Mouse (Mus musculus): Measurements from ENCODE around the gene Nav3. TPM values are rescaled to one million over a fixed set of nuclear protein-coding genes. Genes with fewer than 3 reads are reported as not detected.

Gene Nav3
- polyA plus RNA-seq (2012; ENCODE audit: insufficient read depth, insufficient read length, missing spikeins), result 0.65 TPM in 1 of 2 replicates, not detected in the other

DNA sequence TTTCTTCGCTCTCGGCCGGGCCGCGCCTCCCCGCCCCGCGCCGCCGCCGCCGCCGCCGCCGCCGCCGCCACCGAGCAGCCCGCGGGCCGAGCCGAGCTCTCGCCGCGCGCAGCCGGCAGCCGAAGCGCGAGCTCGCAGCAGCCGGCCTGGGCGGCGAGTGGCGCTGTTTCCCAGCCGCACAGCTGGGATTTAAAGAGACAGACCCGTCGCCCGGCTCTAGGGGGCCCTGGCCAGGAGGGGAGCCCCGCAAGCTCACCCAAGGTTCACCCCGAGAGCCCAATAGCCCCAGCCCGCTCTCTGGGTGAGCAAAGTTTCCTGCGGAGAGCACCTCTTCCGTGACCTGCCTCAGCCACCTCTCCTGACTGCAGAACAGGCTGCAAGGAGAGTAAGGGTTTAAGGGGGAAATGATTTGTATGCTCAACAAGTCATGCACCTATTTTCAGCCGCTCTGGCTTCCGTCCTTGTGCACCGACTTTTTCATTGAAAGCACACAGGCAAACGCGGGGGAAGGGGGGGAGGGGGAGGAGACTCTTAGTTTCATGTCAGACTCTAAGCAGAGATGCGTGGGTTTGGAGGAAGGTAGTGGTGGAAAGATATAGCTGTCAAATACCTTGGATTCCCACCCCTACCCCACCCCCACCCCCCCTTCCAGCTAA, at the start of gene Nav3:
TSS of gene Nav3 (minus strand) at position 367 of the 656 bp plus-strand sequence.
- peak within 1 kb of the TSS; percentile 36 for H3K4me3 ChIP-seq (ENCODE audit: insufficient read depth, low read length)
- H3K4me1 ChIP-seq (ENCODE audit: control insufficient read depth, insufficient read depth, low read length), result no peaks in the 10 kb centered on the region
- H3K27ac ChIP-seq (ENCODE audit: insufficient read depth, low read depth, low read length), result no peak within 1 kb of the TSS
- TF ChIP-seq POLR2A (IDR thresholded peaks at IDR 0.05; ENCODE audit: borderline replicate concordance, low read depth, low read length) (no peak), CTCF (IDR thresholded peaks at IDR 0.05; ENCODE audit: low read depth, low read length) (no peak)

DNA sequence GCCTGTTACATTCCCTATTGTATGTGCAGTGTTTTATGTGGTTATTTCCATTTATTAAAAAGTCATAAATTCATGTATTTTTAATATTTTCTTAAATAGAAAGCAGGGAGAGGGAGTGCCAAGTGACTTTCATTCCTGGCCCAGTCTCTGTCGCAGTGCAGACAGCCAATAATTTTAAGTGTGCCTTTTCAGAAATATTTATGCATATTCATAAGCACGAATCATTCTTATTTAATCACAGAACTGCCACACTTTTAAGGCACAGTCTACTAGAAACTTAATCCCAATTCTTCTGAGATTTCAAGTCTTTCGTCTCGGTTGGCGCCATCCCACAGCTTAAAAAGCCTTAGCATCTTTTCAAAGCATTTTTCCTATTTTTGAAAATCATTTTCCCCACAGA, 29.3 kb upstream of the Nav3 start:
- Histone ChIP-seq H3K27ac (ENCODE audit: insufficient read depth, low read depth, low read length) (no peak overlapping the region), H3K4me1 (ENCODE audit: control insufficient read depth, insufficient read depth, low read length) (no peaks in the 10 kb centered on the region), H3K4me3 (ENCODE audit: insufficient read depth, low read length) (no peak overlapping the region)
- no peak for TF ChIP-seq POLR2A (IDR thresholded peaks at IDR 0.05; ENCODE audit: borderline replicate concordance, low read depth, low read length)
- TF ChIP-seq CTCF (IDR thresholded peaks at IDR 0.05; ENCODE audit: low read depth, low read length), result no peak

DNA sequence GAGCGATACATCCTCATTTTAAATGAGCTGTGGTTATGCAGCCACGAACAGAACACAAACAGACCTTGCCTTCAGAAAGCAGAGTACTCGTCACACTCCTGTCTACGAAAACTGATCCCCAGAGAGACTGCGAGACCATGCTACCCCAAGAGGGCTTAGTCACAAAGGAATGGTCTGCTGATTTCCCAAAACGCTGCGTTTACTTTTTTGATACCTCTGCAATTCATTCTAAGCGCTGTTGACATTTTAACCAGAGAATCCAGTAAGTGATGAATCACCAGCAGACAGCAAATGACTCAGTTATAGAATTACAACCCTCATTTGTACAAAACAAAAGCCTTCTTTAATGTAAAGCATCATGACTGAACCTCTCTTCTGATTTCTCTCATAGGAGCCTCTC, 28.8 kb upstream of the Nav3 start:
- H3K27ac ChIP-seq (ENCODE audit: insufficient read depth, low read depth, low read length), result no peak overlapping the region
- TF ChIP-seq CTCF (IDR thresholded peaks at IDR 0.05; ENCODE audit: low read depth, low read length) (no peak), POLR2A (IDR thresholded peaks at IDR 0.05; ENCODE audit: borderline replicate concordance, low read depth, low read length) (no peak)
- H3K4me1 ChIP-seq (ENCODE audit: control insufficient read depth, insufficient read depth, low read length), result no peaks in the 10 kb centered on the region
- H3K4me3 ChIP-seq (ENCODE audit: insufficient read depth, low read length), result no peak overlapping the region

DNA sequence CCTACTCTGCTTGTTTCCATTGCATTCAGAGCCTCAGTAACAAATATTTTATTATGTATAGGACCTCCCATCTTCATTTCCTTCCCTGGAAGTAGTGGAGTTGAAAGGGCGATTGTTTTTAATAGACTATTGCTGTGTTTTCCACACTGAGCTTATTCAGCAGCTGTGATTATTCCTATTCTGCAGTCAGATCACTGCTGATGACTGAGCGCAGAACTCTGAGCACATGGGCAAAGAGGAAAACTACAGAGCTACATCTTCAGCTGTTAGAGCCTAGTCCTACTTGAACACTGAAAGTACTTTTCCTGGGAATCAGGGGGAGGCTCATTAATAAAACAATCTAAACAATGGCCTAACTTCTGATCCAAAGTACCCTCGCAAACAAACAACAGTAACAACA, 23.2 kb upstream of the Nav3 start:
- TF ChIP-seq POLR2A (IDR thresholded peaks at IDR 0.05; ENCODE audit: borderline replicate concordance, low read depth, low read length) (no peak), CTCF (IDR thresholded peaks at IDR 0.05; ENCODE audit: low read depth, low read length) (no peak)
- Histone ChIP-seq H3K4me1 (ENCODE audit: control insufficient read depth, insufficient read depth, low read length) (no peaks in the 10 kb centered on the region), H3K27ac (ENCODE audit: insufficient read depth, low read depth, low read length) (no peak overlapping the region), H3K4me3 (ENCODE audit: insufficient read depth, low read length) (no peak overlapping the region)

DNA sequence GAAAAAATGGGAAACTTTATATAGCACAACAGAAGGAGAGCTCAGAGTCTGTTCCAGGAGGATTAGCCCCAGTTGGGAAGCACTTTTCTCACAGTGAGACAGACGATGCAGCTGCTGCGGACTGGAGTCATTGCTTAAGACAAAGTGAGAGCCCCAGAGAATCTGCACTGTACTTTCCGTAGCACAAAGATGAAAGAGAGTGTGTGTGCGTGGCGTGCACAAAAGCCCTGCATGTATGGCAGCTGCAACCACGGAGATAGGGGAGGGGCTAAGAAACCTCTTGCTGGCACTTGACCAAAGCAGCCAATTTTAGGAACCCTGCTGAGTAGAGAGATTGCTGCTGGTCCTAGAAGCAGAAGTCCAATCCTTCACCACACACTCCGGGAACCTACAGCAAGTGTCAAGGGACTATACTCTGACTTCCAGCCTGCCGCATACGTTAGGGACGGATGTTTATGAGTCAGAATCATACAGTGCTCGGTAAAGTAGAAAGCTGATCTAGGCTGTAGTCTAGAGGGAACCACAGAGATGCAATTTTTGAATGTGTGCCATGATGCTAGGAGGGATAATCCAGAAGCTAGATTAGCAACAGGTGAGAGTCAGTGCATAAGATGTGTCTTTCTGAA, 21.8 kb upstream of the Nav3 start:
- TF ChIP-seq POLR2A (IDR thresholded peaks at IDR 0.05; ENCODE audit: borderline replicate concordance, low read depth, low read length) (no peak), CTCF (IDR thresholded peaks at IDR 0.05; ENCODE audit: low read depth, low read length) (no peak)
- no peak overlapping the region for H3K27ac ChIP-seq (ENCODE audit: insufficient read depth, low read depth, low read length)
- H3K4me1 ChIP-seq (ENCODE audit: control insufficient read depth, insufficient read depth, low read length), result no peaks in the 10 kb centered on the region
- H3K4me3 ChIP-seq (ENCODE audit: insufficient read depth, low read length), result no peak overlapping the region

DNA sequence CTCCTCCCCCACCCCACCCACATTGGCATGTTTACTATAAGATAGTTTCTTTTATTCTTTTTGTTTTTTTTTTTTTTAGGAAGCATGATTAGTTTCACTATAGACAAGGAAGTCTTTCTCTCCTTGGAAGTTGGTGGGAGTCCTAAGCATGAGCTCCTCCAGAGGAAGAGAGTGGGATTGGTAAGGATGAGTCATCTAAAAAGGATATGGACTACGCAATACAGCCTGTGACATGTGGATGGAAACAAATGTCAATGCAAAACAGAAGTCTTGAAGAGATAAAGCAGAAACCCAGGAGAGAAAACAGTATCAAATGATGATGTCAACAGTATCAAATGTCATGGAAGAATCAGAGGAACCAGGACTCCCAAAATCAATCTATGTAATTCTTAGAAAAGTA, 18.1 kb upstream of the Nav3 start:
- no peak overlapping the region for H3K4me3 ChIP-seq (ENCODE audit: insufficient read depth, low read length)
- TF ChIP-seq POLR2A (IDR thresholded peaks at IDR 0.05; ENCODE audit: borderline replicate concordance, low read depth, low read length), result no peak
- TF ChIP-seq CTCF (IDR thresholded peaks at IDR 0.05; ENCODE audit: low read depth, low read length), result no peak

DNA sequence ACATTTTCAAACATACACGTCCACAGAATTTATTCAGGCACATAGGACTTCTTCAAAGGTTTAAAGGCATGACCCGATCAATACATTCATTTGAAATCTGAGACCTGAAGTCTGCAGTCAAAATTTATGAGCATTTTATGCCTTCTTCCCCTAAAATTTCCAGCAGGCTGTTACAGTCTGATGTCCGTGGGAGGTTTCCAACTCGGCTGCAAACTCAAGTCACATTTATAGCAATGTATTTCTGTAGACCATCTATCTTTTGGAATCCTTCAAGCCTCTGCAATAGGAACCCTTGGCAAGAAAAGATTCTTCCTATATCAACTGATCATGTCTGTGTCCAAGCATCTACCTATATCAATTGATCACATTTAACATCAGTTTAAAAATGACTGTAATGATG, 13.4 kb upstream of the Nav3 start:
- TF ChIP-seq CTCF (IDR thresholded peaks at IDR 0.05; ENCODE audit: low read depth, low read length) (no peak), POLR2A (IDR thresholded peaks at IDR 0.05; ENCODE audit: borderline replicate concordance, low read depth, low read length) (no peak)

More for the DNA sequence above, 18.1 kb upstream of the Nav3 start:
- Histone ChIP-seq H3K4me1 (ENCODE audit: control insufficient read depth, insufficient read depth, low read length) (no peaks in the 10 kb centered on the region), H3K27ac (ENCODE audit: insufficient read depth, low read depth, low read length) (no peak overlapping the region)

DNA sequence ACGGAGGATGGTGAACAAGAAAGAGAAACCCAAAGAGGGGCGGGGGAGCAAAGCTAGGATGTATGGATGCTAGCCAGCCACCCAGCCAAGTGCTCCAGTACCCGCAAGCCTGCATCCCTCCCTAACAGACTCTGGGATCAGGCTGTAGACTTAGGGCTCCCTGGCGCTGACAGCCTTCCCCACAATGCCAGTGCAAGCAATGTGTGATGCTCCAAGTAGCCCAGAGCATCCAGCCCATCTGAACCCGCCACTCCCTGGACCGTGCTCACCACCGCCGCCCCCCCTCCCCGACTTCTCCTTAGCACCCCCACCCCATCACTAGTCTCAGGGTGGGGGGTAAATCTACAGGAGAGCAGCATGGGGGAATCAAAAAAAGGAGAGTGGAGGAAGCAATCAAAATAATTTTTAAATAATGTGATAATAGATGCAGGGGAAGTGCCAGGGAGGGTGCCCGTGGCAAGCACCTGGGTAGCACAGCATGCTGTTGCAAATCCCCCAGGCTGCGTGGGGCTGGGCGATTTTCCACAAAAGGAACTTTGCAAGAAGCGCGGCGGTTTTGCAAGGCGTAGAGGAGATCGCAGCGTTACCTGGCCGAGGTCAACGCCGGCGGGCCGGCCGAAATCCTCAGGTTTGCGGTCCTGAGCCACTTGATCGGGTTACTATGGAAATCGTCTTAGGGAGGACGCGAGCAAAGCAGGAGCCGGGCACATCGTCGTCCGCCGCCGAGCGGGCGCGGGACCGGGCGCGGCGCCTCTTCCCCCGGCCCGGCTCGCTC, 754 bp downstream of the Nav3 start:
- Histone ChIP-seq H3K4me1 (ENCODE audit: control insufficient read depth, insufficient read depth, low read length) (no peaks in the 10 kb centered on the region), H3K4me3 (ENCODE audit: insufficient read depth, low read length) (peak overlapping the region; percentile 36), H3K27ac (ENCODE audit: insufficient read depth, low read depth, low read length) (no peak overlapping the region)
- TF ChIP-seq CTCF (IDR thresholded peaks at IDR 0.05; ENCODE audit: low read depth, low read length) (no peak), POLR2A (IDR thresholded peaks at IDR 0.05; ENCODE audit: borderline replicate concordance, low read depth, low read length) (no peak)

More for the DNA sequence above, 13.4 kb upstream of the Nav3 start:
- no peaks in the 10 kb centered on the region for H3K4me1 ChIP-seq (ENCODE audit: control insufficient read depth, insufficient read depth, low read length)
- no peak overlapping the region for H3K27ac ChIP-seq (ENCODE audit: insufficient read depth, low read depth, low read length)
- H3K4me3 ChIP-seq (ENCODE audit: insufficient read depth, low read length), result no peak overlapping the region

DNA sequence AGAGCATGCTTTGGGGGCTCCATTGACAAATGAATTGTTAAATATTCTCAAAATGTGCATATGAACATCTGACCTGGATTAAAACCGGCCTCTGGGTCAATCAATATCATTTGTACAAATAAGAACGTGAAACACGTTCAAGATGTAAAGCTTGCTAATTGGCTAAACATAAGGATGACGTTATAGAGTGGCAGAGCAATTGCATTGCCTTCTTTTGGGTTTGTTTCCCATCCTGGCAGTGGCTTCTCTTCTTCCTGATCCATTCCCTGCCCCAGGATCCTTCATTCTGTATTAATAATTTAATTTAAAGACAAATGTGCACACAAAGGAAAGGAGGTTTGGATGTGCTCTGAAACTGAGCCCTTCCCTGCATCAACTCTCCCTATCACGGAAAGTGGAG, 2.4 kb downstream of the Nav3 start:
- Histone ChIP-seq H3K27ac (ENCODE audit: insufficient read depth, low read depth, low read length) (no peak overlapping the region), H3K4me3 (ENCODE audit: insufficient read depth, low read length) (no peak overlapping the region), H3K4me1 (ENCODE audit: control insufficient read depth, insufficient read depth, low read length) (no peaks in the 10 kb centered on the region)
- TF ChIP-seq CTCF (IDR thresholded peaks at IDR 0.05; ENCODE audit: low read depth, low read length) (no peak), POLR2A (IDR thresholded peaks at IDR 0.05; ENCODE audit: borderline replicate concordance, low read depth, low read length) (no peak)

DNA sequence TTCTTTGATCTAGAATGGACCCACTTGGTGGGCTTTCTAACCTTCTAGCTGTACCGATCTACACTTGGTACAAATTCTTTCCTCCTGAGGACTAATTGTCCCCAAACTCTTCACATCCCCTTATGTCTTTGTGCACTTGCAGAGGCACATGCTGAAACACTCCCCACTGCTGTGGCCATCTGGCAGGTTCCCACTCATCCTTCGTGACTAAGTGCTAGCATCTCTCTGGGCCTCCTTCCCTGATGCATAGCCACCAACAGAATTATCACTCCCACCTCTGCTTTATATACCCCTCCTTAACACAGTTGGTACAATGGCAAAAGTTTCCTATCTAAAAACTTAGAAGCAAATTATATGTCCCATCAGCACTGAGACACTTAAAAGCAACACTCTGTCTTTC, 15.6 kb downstream of the Nav3 start:
- Histone ChIP-seq H3K4me1 (ENCODE audit: control insufficient read depth, insufficient read depth, low read length) (no peaks in the 10 kb centered on the region), H3K27ac (ENCODE audit: insufficient read depth, low read depth, low read length) (no peak overlapping the region), H3K4me3 (ENCODE audit: insufficient read depth, low read length) (no peak overlapping the region)
- TF ChIP-seq POLR2A (IDR thresholded peaks at IDR 0.05; ENCODE audit: borderline replicate concordance, low read depth, low read length) (no peak), CTCF (IDR thresholded peaks at IDR 0.05; ENCODE audit: low read depth, low read length) (no peak)
